Mouse (Mus musculus): ENCODE measurements around the gene Tnfsf9. TPM values are rescaled to one million over a fixed set of nuclear protein-coding genes. Genes with fewer than 3 reads are reported as not detected.

Tnfsf9 gene
- polyA plus RNA-seq, 1 experiment from 2014 or later, result 6.0 TPM

- Histone ChIP-seq H3K9ac (ENCODE audit: low read depth, low read length) (no peak overlapping the region), H3K9me3 (ENCODE audit: control insufficient read depth, low read length) (no peaks in the 10 kb centered on the region), H3K4me2 (ENCODE audit: low read depth, low read length) (no peak overlapping the region), H3K27ac (ENCODE audit: low read length) (no peak overlapping the region), H3K4me1 (ENCODE audit: control insufficient read depth, insufficient read depth, low read length) (peaks cover 5% of the 10 kb centered on the region), H3K36me3 (ENCODE audit: control insufficient read depth, insufficient read depth, low read length) (no peaks in the 10 kb centered on the region; the same call in 1 of the 2 replicates), H3K4me3 (ENCODE audit: low read length) (no peak overlapping the region), H3K27me3 (replicated peaks; ENCODE audit: control insufficient read depth, insufficient read depth, low read length) (no peaks in the 10 kb centered on the region)
- no peak for ATAC-seq
- WGBS, result 88% methylated on average over 11 of the region's 11 CpGs
Observed at GRCm38 (mm10) chr17:57085970-57086757, 19.0 kb upstream of the Tnfsf9 start.

GRCm38 (mm10) chr17:57087049-57087832 is 17.9 kb upstream of the Tnfsf9 start, which contains the start of gene Tubb4a:
Tubb4a (minus strand) TSS chr17:57087782.
- Histone ChIP-seq H3K9ac (ENCODE audit: low read depth, low read length) (peak within 1 kb of the TSS; percentile 62), H3K4me2 (ENCODE audit: low read depth, low read length) (peak within 1 kb of the TSS; percentile 72), H3K4me1 (ENCODE audit: control insufficient read depth, insufficient read depth, low read length) (peaks cover 5% of the 10 kb centered on the region), H3K27ac (ENCODE audit: low read length) (no peak within 1 kb of the TSS), H3K27me3 (replicated peaks; ENCODE audit: control insufficient read depth, insufficient read depth, low read length) (no peaks in the 10 kb centered on the region), H3K9me3 (ENCODE audit: control insufficient read depth, low read length) (no peaks in the 10 kb centered on the region), H3K36me3 (ENCODE audit: control insufficient read depth, insufficient read depth, low read length) (no peaks in the 10 kb centered on the region), H3K4me3 (ENCODE audit: low read length) (peak within 1 kb of the TSS; percentile 46)
- 2% methylated on average over 31 of the region's 31 CpGs for WGBS
- ATAC-seq, result peak; percentile 74

GRCm38 (mm10) chr17:57094222-57094621 is 10.9 kb upstream of the Tnfsf9 start:
- no peaks in the 10 kb centered on the region for H3K27me3 ChIP-seq (replicated peaks; ENCODE audit: control insufficient read depth, insufficient read depth, low read length)
- H3K4me1 ChIP-seq (ENCODE audit: control insufficient read depth, insufficient read depth, low read length), result peaks cover 2% of the 10 kb centered on the region; the same call in 1 of the 2 replicates
- no peaks in the 10 kb centered on the region for H3K36me3 ChIP-seq (ENCODE audit: control insufficient read depth, insufficient read depth, low read length)
- H3K4me3 ChIP-seq (ENCODE audit: low read length), result no peak overlapping the region
- no peak overlapping the region for H3K9ac ChIP-seq (ENCODE audit: low read depth, low read length)
- H3K4me2 ChIP-seq (ENCODE audit: low read depth, low read length), result no peak overlapping the region
- 88% methylated on average over 3 of the region's 3 CpGs for WGBS
- peak; percentile 26 for ATAC-seq
- no peaks in the 10 kb centered on the region for H3K9me3 ChIP-seq (ENCODE audit: control insufficient read depth, low read length)
- H3K27ac ChIP-seq (ENCODE audit: low read length), result no peak overlapping the region

- Histone ChIP-seq H3K9ac (ENCODE audit: low read depth, low read length) (0 out of 2 replicates have a peak overlapping the region, but pooled peaks have one; percentile 13), H3K4me2 (ENCODE audit: low read depth, low read length) (peak overlapping the region; percentile 55), H3K27ac (ENCODE audit: low read length) (no peak overlapping the region), H3K36me3 (ENCODE audit: control insufficient read depth, insufficient read depth, low read length) (no peaks in the 10 kb centered on the region), H3K4me3 (ENCODE audit: low read length) (peak overlapping the region; percentile 32), H3K4me1 (ENCODE audit: control insufficient read depth, insufficient read depth, low read length) (peaks cover 2% of the 10 kb centered on the region; the same call in 1 of the 2 replicates), H3K27me3 (replicated peaks; ENCODE audit: control insufficient read depth, insufficient read depth, low read length) (no peaks in the 10 kb centered on the region), H3K9me3 (ENCODE audit: control insufficient read depth, low read length) (no peaks in the 10 kb centered on the region)
- ATAC-seq, result peak; percentile 92
- 1% methylated on average over 18 of the region's 19 CpGs for WGBS
Observed at GRCm38 (mm10) chr17:57095855-57096622, 9.1 kb upstream of the Tnfsf9 start.

- peak; percentile 83 for ATAC-seq
- Histone ChIP-seq H3K9me3 (ENCODE audit: control insufficient read depth, low read length) (no peaks in the 10 kb centered on the region), H3K4me2 (ENCODE audit: low read depth, low read length) (peak overlapping the region; percentile 55), H3K4me3 (ENCODE audit: low read length) (peak overlapping the region; percentile 32), H3K27me3 (replicated peaks; ENCODE audit: control insufficient read depth, insufficient read depth, low read length) (no peaks in the 10 kb centered on the region), H3K4me1 (ENCODE audit: control insufficient read depth, insufficient read depth, low read length) (peaks cover 2% of the 10 kb centered on the region; the same call in 1 of the 2 replicates), H3K36me3 (ENCODE audit: control insufficient read depth, insufficient read depth, low read length) (no peaks in the 10 kb centered on the region), H3K27ac (ENCODE audit: low read length) (no peak overlapping the region), H3K9ac (ENCODE audit: low read depth, low read length) (no peak overlapping the region)
- 2% methylated on average over 11 of the region's 11 CpGs for WGBS
Observed at GRCm38 (mm10) chr17:57096623-57096920, 8.6 kb upstream of the Tnfsf9 start.

GRCm38 (mm10) chr17:57098321-57098720 is 6.8 kb upstream of the Tnfsf9 start:
- H3K27ac ChIP-seq (ENCODE audit: low read length), result no peak overlapping the region
- H3K4me3 ChIP-seq (ENCODE audit: low read length), result no peak overlapping the region
- peaks cover 2% of the 10 kb centered on the region; the same call in 1 of the 2 replicates for H3K36me3 ChIP-seq (ENCODE audit: control insufficient read depth, insufficient read depth, low read length)

GRCm38 (mm10) chr17:57099629-57100325 is 5.3 kb upstream of the Tnfsf9 start:
- Histone ChIP-seq H3K9ac (ENCODE audit: low read depth, low read length) (no peak overlapping the region), H3K27ac (ENCODE audit: low read length) (no peak overlapping the region), H3K27me3 (replicated peaks; ENCODE audit: control insufficient read depth, insufficient read depth, low read length) (no peaks in the 10 kb centered on the region), H3K36me3 (ENCODE audit: control insufficient read depth, insufficient read depth, low read length) (peaks cover 2% of the 10 kb centered on the region; the same call in 1 of the 2 replicates), H3K4me2 (ENCODE audit: low read depth, low read length) (no peak overlapping the region), H3K9me3 (ENCODE audit: control insufficient read depth, low read length) (no peaks in the 10 kb centered on the region), H3K4me1 (ENCODE audit: control insufficient read depth, insufficient read depth, low read length) (peaks cover 8% of the 10 kb centered on the region), H3K4me3 (ENCODE audit: low read length) (no peak overlapping the region)
- ATAC-seq, result no peak
- 16% methylated on average over 10 of the region's 10 CpGs for WGBS

More at GRCm38 (mm10) chr17:57098321-57098720, 6.8 kb upstream of the Tnfsf9 start:
- ATAC-seq, result no peak
- Histone ChIP-seq H3K9me3 (ENCODE audit: control insufficient read depth, low read length) (no peaks in the 10 kb centered on the region), H3K4me2 (ENCODE audit: low read depth, low read length) (no peak overlapping the region), H3K9ac (ENCODE audit: low read depth, low read length) (no peak overlapping the region), H3K4me1 (ENCODE audit: control insufficient read depth, insufficient read depth, low read length) (peaks cover 2% of the 10 kb centered on the region; the same call in 1 of the 2 replicates), H3K27me3 (replicated peaks; ENCODE audit: control insufficient read depth, insufficient read depth, low read length) (no peaks in the 10 kb centered on the region)
- WGBS, result 79% methylated on average over 5 of the region's 5 CpGs

GRCm38 (mm10) chr17:57102276-57102675 is 2.8 kb upstream of the Tnfsf9 start:
- peaks cover 13% of the 10 kb centered on the region for H3K4me1 ChIP-seq (ENCODE audit: control insufficient read depth, insufficient read depth, low read length)
- ATAC-seq, result no peak
- WGBS, result 85% methylated on average over 2 of the region's 2 CpGs

More at GRCm38 (mm10) chr17:57102276-57102675, 2.8 kb upstream of the Tnfsf9 start:
- Histone ChIP-seq H3K4me3 (ENCODE audit: low read length) (no peak overlapping the region), H3K9me3 (ENCODE audit: control insufficient read depth, low read length) (no peaks in the 10 kb centered on the region), H3K9ac (ENCODE audit: low read depth, low read length) (no peak overlapping the region), H3K4me2 (ENCODE audit: low read depth, low read length) (no peak overlapping the region), H3K27ac (ENCODE audit: low read length) (no peak overlapping the region), H3K27me3 (replicated peaks; ENCODE audit: control insufficient read depth, insufficient read depth, low read length) (no peaks in the 10 kb centered on the region), H3K36me3 (ENCODE audit: control insufficient read depth, insufficient read depth, low read length) (peaks cover 2% of the 10 kb centered on the region; the same call in 1 of the 2 replicates)
